Mouse (Mus musculus) liver, embryonic 14.5 days (tissue): ENCODE measurements around the gene Cyth4. TPM values are rescaled to one million over a fixed set of nuclear protein-coding genes. Genes with fewer than 3 reads are reported as not detected.

ENCODE experiments used
- ATAC-seq: fragments of 200-750 bp; cut with Nextera tagmentation; 2 replicates; pipeline ENCODE4 v1.8.0; 2017; ENCODE audit warnings: moderate number of reproducible peaks, mild to moderate bottlenecking, moderate library complexity; ENCODE audit not compliant: insufficient read depth
- DNase-seq, 3 experiments: peaks; one replicate each; pipeline ENCODE4 v3.0.0-alpha.2; 2012 to 2013; ENCODE audit warnings: low read depth in 3 of 3, low spot score in 3 of 3
- H3K27ac ChIP-seq: fragments of 300-500 bp; sonication (generic); 2 replicates; pipeline ENCODE4 v1.5.1; 2014; ENCODE audit warnings: moderate library complexity, mild to moderate bottlenecking, control low read depth, inconsistent platforms
- H3K27me3 ChIP-seq: fragments of 300-500 bp; sonication (generic); 2 replicates; pipeline ENCODE4 v1.6.1; 2014; ENCODE audit warnings: mild to moderate bottlenecking, low read length, moderate library complexity; ENCODE audit not compliant: control insufficient read depth, insufficient read depth
- H3K36me3 ChIP-seq: fragments of 300-500 bp; sonication (generic); replicated peaks from 2 replicates; pipeline ENCODE4 v1.6.1; 2014; ENCODE audit warnings: low read depth; ENCODE audit not compliant: control insufficient read depth, insufficient read depth
- H3K4me1 ChIP-seq, 2 experiments: fragments of 200-500 bp in 1 of 2; fragments of 300-500 bp in 1 of 2; sonication (generic) in 1 of 2; replicated peaks; 2 replicates each; pipeline ENCODE4 v1.6.1; 2012 to 2014; ENCODE audit warnings: antibody characterized with exemption in 1 of 2, inconsistent platforms in 1 of 2, low read length in 1 of 2; ENCODE audit not compliant: control insufficient read depth in 2 of 2, insufficient read depth in 2 of 2
- H3K4me2 ChIP-seq: fragments of 300-500 bp; sonication (generic); 2 replicates; pipeline ENCODE4 v1.6.1; 2014; ENCODE audit warnings: low read depth, mild to moderate bottlenecking, control low read depth, moderate library complexity
- H3K4me3 ChIP-seq, 2 experiments: fragments of 200-500 bp in 1 of 2; fragments of 300-500 bp in 1 of 2; sonication (generic) in 1 of 2; 2 replicates each; pipeline ENCODE4 v1.5.1; 2012 to 2014; ENCODE audit warnings: low read depth in 2 of 2, low read length in 2 of 2, mild to moderate bottlenecking in 2 of 2, control low read depth in 1 of 2, inconsistent platforms in 1 of 2, moderate library complexity in 1 of 2; ENCODE audit not compliant: insufficient read depth in 1 of 2
- H3K9ac ChIP-seq: fragments of 300-500 bp; sonication (generic); replicated peaks from 2 replicates; pipeline ENCODE4 v1.6.1; 2014; ENCODE audit warnings: mild to moderate bottlenecking, control low read depth, moderate library complexity
- H3K9me3 ChIP-seq: fragments of 300-500 bp; sonication (generic); 2 replicates; pipeline ENCODE4 v1.6.1; 2016; ENCODE audit warnings: low read length, mixed read lengths; ENCODE audit not compliant: control insufficient read depth
- CTCF ChIP-seq: IDR thresholded peaks from 2 replicates; pipeline ENCODE4 v1.5.1; 2016; ENCODE audit warnings: antibody characterized with exemption, low read depth, control low read depth
- EP300 ChIP-seq: IDR thresholded peaks from 2 replicates; pipeline ENCODE4 v1.6.1; 2016; ENCODE audit warnings: antibody characterized with exemption, low read depth
- WGBS: fragments of 180-500 bp; shearing (Covaris S2); extraction: QIAGEN DNeasy Blood & Tissue Kit; methylation state at CpG from one replicate; pipeline ENCODE4 v1.1.7; 2014; ENCODE audit not compliant: insufficient replicate concordance; 5-methylcytosine and 5-hydroxymethylcytosine counted together
- polyA plus RNA-seq, 2 experiments: library from polyadenylated mRNA; depleted of rRNA in 1 of 2; stranded (reverse) in 1 of 2; unstranded in 1 of 2; fragments of >200 nt; fragmentation: Nextera tagmentation in 1 of 2; extraction: Ambion mirVana in 1 of 2; gene quantifications; 2 replicates each; pipeline versions ENCODE4 v1.2.1 to v1.2.3; 2012 to 2014

Cyth4 gene
- polyA plus RNA-seq, 2 experiments = 4.3 to 7.6 TPM

DNA sequence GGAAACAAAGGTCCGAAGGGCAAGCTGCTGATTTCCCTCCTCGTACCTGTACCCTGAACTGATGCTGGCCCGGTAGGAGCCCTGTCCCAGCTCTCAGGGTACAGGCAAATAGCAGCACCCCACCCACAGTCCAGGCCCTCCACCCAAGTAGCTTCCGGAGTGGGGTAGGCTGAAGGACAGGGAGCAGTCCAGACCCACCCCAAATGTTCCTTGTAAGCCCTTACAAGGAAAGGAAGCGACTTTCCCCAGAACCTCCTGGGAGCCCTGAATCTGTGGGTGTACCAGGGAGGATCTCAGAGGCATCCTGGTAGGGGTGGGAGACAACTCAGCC, 24.6 kb upstream of the Cyth4 start:
- Histone ChIP-seq H3K9ac (peak overlapping the region; percentile 81), H3K27me3 (no peaks in the 10 kb centered on the region), H3K36me3 (peaks cover 9% of the 10 kb centered on the region; the same call in 1 of the 2 replicates), H3K9me3 (no peaks in the 10 kb centered on the region), H3K4me3 (peak overlapping the region; percentile 64 to 69), H3K4me2 (peak overlapping the region; percentile 83), H3K27ac (peak overlapping the region; percentile 84), H3K4me1 (peaks cover 19 to 29% of the 10 kb centered on the region in 2 experiments)
- TF ChIP-seq CTCF (no peak), EP300 (no peak)
- peak; percentile 59 for ATAC-seq
- DNase-seq = no peak
- WGBS = 12% methylated on average over 5 of the region's 5 CpGs

DNA sequence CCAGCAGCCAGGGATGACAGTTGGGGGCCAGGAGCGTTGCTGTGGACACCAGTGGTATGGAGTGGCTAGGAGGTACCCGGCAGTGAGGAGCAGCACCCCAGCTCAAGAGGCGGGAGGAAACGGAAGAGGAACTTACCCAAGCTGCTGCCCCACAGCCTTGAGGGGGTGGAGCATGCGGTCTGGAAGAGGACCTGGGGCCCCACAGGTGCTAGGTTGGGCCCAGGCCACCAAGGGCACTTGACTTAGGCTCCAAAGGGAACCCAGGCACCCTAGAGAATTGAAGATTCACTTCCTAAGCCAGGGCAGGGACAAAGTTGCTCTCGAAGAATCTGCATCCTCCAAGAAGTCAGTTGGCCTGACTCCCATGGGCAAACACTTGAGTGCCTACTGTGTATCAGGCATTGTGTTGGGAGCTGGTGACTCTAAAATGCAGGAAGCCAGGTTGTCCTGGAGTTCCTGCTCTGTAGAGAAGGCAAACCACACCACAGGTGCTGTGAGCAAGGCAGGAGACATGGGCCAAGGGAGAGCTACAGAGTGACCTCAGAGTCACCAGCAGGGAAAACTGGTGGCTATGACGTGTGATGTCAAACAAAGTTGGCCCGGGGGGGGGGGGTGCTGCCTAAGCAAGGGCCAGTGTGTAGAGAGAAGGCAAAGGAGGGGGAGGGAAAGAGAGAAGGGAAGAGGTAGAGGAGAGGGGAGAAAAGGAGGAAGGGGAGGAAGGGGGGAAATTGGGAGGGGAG, 24.0 kb upstream of the Cyth4 start, which contains the start of gene Rac2:
Gene Rac2, minus strand, starts transcription at position 126 of the 740 bp plus-strand sequence.
- no peaks in the 10 kb centered on the region for H3K27me3 ChIP-seq
- 13% methylated on average over 8 of the region's 8 CpGs for WGBS
- no peak for TF ChIP-seq CTCF
- peak within 1 kb of the TSS; percentile 81 for H3K9ac ChIP-seq
- H3K4me3 ChIP-seq = peak within 1 kb of the TSS; percentile 64 to 69
- ATAC-seq = peak; percentile 61
- DNase-seq = no peak
- peak within 1 kb of the TSS; percentile 83 for H3K4me2 ChIP-seq
- peaks cover 19 to 29% of the 10 kb centered on the region in 2 experiments for H3K4me1 ChIP-seq
- H3K9me3 ChIP-seq = no peaks in the 10 kb centered on the region
- peaks cover 9% of the 10 kb centered on the region; the same call in 1 of the 2 replicates for H3K36me3 ChIP-seq
- H3K27ac ChIP-seq = peak within 1 kb of the TSS; percentile 84

DNA sequence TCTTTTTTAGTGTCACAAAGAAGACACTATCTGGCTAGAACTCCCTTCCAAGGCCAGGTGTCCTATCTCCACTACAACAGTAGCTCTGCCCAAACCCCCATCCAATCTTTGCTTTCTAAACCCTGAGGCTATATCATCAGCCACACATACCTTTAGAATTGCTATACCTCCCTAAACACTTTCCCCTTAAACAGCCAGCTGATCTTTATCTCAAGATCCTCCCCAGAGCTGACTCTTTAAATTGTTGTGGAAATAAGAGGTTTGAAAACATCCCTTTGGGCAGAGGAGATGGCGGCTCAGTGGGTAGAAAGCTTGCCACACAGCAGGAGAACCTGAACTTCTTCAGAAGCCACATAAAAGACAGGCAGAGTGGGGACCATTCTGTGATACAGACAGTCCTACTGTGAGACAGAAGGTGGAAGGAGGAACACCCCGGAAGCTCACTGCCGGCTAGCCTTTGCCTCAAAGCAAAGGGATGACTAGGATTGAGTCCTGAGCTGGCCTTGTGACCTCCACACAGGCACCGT, 20.5 kb upstream of the Cyth4 start:
- ATAC-seq (no peak), DNase-seq (no peak)
- H3K27me3 ChIP-seq = no peaks in the 10 kb centered on the region
- WGBS = 67% methylated on average over 4 of the region's 4 CpGs
- no peak overlapping the region for H3K4me2 ChIP-seq
- TF ChIP-seq CTCF = no peak
- TF ChIP-seq EP300 = no peak
- H3K9ac ChIP-seq = no peak overlapping the region
- H3K36me3 ChIP-seq = no peaks in the 10 kb centered on the region
- peaks cover 21 to 32% of the 10 kb centered on the region in 2 experiments for H3K4me1 ChIP-seq
- H3K9me3 ChIP-seq = no peaks in the 10 kb centered on the region
- H3K27ac ChIP-seq = no peak overlapping the region
- no peak overlapping the region for H3K4me3 ChIP-seq

DNA sequence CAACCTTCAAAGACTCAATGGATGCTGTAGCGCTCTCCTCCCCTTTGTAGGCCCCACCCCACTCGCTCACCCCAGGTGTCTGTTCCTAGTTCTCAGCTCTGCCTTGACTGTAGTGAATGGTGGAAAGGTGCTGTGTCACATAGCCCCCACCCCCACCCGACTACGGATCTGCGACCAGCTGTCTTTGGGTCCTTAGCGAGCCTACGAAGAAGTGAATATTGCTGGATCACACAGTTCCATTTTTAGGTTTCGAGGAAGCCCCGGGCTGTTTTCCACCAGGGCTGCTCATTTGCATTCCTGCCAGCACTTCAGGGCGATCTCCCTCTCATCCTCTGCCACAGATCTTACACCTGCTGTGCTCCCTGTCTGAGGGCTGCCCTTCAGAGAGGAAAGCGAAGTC, 13.5 kb upstream of the Cyth4 start:
- peaks cover 7 to 20% of the 10 kb centered on the region in 2 experiments for H3K4me1 ChIP-seq
- no peak overlapping the region for H3K27ac ChIP-seq
- TF ChIP-seq EP300 (no peak), CTCF (no peak)
- ATAC-seq (no peak), DNase-seq (no peak)
- no peaks in the 10 kb centered on the region for H3K27me3 ChIP-seq
- no peaks in the 10 kb centered on the region for H3K9me3 ChIP-seq
- H3K9ac ChIP-seq = no peak overlapping the region
- no peak overlapping the region for H3K4me3 ChIP-seq
- no peak overlapping the region for H3K4me2 ChIP-seq
- WGBS = 47% methylated on average over 11 of the region's 11 CpGs
- H3K36me3 ChIP-seq = no peaks in the 10 kb centered on the region

DNA sequence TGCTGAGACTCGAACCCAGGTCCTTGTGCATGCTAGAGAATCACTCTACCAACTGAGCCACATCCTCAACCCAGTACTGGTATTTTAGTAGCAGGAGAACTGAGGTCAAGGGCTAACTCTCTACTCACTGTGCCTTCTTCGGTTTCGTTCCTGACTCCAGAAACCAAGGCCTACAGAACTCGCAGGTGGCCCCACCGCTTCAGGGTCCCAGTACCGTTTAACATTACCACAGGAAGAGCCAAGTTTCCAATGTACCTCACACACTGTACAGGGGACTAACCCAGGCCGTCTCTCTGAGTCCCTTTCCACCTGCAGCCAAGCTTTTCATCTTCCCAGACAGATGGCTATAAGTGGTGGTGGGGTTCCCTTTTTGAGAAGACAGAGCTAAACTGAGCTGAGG, 11.4 kb upstream of the Cyth4 start:
- H3K27ac ChIP-seq = no peak overlapping the region
- WGBS = 59% methylated on average over 7 of the region's 7 CpGs
- no peak overlapping the region for H3K4me2 ChIP-seq
- TF ChIP-seq CTCF (no peak), EP300 (no peak)
- H3K27me3 ChIP-seq = no peaks in the 10 kb centered on the region
- no peaks in the 10 kb centered on the region for H3K36me3 ChIP-seq
- no peak overlapping the region for H3K9ac ChIP-seq
- H3K9me3 ChIP-seq = no peaks in the 10 kb centered on the region
- H3K4me1 ChIP-seq = peaks cover 5 to 18% of the 10 kb centered on the region in 2 experiments
- ATAC-seq (no peak), DNase-seq (no peak)
- no peak overlapping the region for H3K4me3 ChIP-seq
